Mouse (Mus musculus) thymus, postnatal 36 days (tissue): ENCODE data around the gene Tnrc6c.

Source experiments
- DNase-seq, 2 experiments: peaks; one replicate each; pipeline ENCODE4 v3.0.0; 2022; ENCODE audit warnings: mixed read lengths in 2 of 2

Gene Tnrc6c

GRCm38 (mm10) chr11:117638809-117639208, 15.3 kb upstream of the Tnrc6c start:
- DNase-seq, result peak; percentile 21 to 25

GRCm38 (mm10) chr11:117639331-117639970, 14.6 kb upstream of the Tnrc6c start:
- peak; percentile 65 to 81 for DNase-seq

- no peak for DNase-seq
Observed at GRCm38 (mm10) chr11:117642181-117642580, 11.9 kb upstream of the Tnrc6c start.

GRCm38 (mm10) chr11:117643240-117643639, 10.8 kb upstream of the Tnrc6c start:
- DNase-seq, result no peak

GRCm38 (mm10) chr11:117646786-117647185, 7.3 kb upstream of the Tnrc6c start:
- DNase-seq, result no peak

GRCm38 (mm10) chr11:117648005-117648404, 6.1 kb upstream of the Tnrc6c start:
- no peak for DNase-seq

GRCm38 (mm10) chr11:117650721-117651644, 3.1 kb upstream of the Tnrc6c start:
- DNase-seq, result no peak

- DNase-seq, result no peak
Observed at GRCm38 (mm10) chr11:117652907-117653306, 1.2 kb upstream of the Tnrc6c start.

- peak; percentile 99 to 100 for DNase-seq
Observed at GRCm38 (mm10) chr11:117654380-117654924, 363 bp downstream of the Tnrc6c start.

GRCm38 (mm10) chr11:117654934-117655291, 824 bp downstream of the Tnrc6c start:
- DNase-seq, result no peak

GRCm38 (mm10) chr11:117655292-117656076, 1.4 kb downstream of the Tnrc6c start:
- peak; percentile 66 to 74 for DNase-seq

GRCm38 (mm10) chr11:117656077-117656401, 1.9 kb downstream of the Tnrc6c start:
- no peak for DNase-seq

GRCm38 (mm10) chr11:117658974-117659373, 4.9 kb downstream of the Tnrc6c start:
- no peak for DNase-seq

GRCm38 (mm10) chr11:117663036-117663809, 9.1 kb downstream of the Tnrc6c start:
- DNase-seq, result no peak

- no peak for DNase-seq
Observed at GRCm38 (mm10) chr11:117663810-117664139, 9.7 kb downstream of the Tnrc6c start.

- no peak for DNase-seq
Observed at GRCm38 (mm10) chr11:117665189-117665588, 11.1 kb downstream of the Tnrc6c start.

GRCm38 (mm10) chr11:117666563-117666962, 12.5 kb downstream of the Tnrc6c start:
- DNase-seq, result no peak

- DNase-seq, result no peak
Observed at GRCm38 (mm10) chr11:117667152-117667551, 13.1 kb downstream of the Tnrc6c start.

- no peak for DNase-seq
Observed at GRCm38 (mm10) chr11:117667825-117668224, 13.7 kb downstream of the Tnrc6c start.

GRCm38 (mm10) chr11:117671626-117672025, 17.5 kb downstream of the Tnrc6c start:
- DNase-seq, result no peak

GRCm38 (mm10) chr11:117674531-117674930, 20.4 kb downstream of the Tnrc6c start:
- peak; percentile 25 to 33 for DNase-seq

GRCm38 (mm10) chr11:117676649-117677048, 22.6 kb downstream of the Tnrc6c start:
- DNase-seq, result no peak
